Mouse (Mus musculus) heart, adult 2 months (tissue): Measurements from ENCODE around the gene Tldc2.

Experiments used
- CTCF ChIP-seq: fragments of 200-600 bp; IDR thresholded peaks from 2 replicates; pipeline ENCODE4 v1.8.1; 2022; ENCODE audit warnings: antibody characterized with exemption, mild to moderate bottlenecking, moderate library complexity
- EP300 ChIP-seq: fragments of 200-500 bp; IDR thresholded peaks from 2 replicates; pipeline ENCODE4 v1.6.1; 2011; ENCODE audit warnings: low read depth, low read length, control low read depth; ENCODE audit not compliant: insufficient read depth
- POLR2A ChIP-seq: fragments of 200-500 bp; IDR thresholded peaks from 2 replicates; pipeline ENCODE4 v1.6.1; 2011; ENCODE audit warnings: mild to moderate bottlenecking, low read depth, low read length, control low read depth; ENCODE audit not compliant: insufficient read depth

DNA sequence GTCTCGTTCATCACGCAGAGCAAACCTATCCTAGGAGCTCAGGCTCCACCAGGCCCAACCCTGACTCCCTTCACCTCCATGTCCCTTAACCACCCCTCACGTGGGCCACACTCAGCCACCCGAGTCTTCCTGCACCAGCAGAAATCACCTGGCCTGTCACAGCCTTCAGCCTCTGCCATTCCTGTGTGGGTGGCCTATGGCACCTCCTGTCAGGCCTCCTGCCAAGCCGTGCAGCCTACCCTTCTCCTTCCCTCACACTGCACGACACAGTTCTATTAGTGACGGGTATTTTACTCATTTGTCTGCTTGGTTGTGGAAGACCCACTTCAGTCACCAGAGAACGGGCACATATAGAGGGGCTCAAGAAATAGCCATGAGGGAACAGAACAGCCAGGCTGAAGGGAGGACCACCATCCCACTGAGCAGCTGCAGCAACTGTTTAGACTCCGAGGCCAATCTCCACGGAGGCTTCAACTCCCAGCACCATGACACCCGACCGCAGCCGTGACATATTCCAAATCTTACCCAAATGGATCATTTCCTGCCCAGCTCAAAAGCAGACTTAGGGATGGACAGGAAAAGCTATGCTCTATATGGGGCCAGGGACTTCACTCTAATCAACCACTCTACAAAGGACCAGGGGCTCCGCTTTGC is 18.0 kb upstream of the Tldc2 start:
- no peak for TF ChIP-seq CTCF
- TF ChIP-seq POLR2A, result no peak
- TF ChIP-seq EP300, result no peak
